Mouse (Mus musculus): ENCODE data around the gene Klhl28. TPM values are rescaled to one million over a fixed set of nuclear protein-coding genes. Genes with fewer than 3 reads are reported as not detected.

Gene Klhl28
- polyA plus RNA-seq, 1 experiment from 2014 or later = 39.7 TPM

DNA sequence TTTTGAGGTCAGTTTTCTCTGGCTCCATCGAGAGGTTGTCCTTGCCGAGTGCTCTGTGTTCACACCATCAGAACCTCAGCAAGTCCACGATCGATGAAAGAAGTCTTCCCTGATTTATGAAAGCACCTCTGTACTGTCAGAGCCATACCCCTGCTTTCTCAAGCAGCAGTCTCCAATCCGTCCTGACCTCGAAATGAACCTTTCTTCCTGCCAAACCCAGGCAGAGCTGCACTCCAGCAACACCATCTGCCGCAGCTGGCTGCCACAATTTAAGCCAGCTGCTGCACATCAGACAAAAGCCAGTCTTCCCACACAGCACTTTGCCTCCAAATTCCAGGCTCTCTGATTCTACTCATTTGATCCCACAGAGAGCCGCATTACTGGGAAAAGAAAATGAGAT, 62.8 kb downstream of the Klhl28 start:
- no peaks in the 10 kb centered on the region for H3K9me3 ChIP-seq (ENCODE audit: control insufficient read depth, low read length)
- 7% methylated on average over 8 of the region's 8 CpGs for WGBS
- H3K9ac ChIP-seq (replicated peaks; ENCODE audit: low read depth, low read length) = no peak overlapping the region
- peak; percentile 88 for ATAC-seq (ENCODE audit: low read depth)
- H3K4me1 ChIP-seq (ENCODE audit: control insufficient read depth, insufficient read depth, low read length) = peaks cover 12% of the 10 kb centered on the region; the same call in 1 of the 2 replicates
- no peak overlapping the region for H3K4me3 ChIP-seq (ENCODE audit: low read depth, low read length)
- H3K27me3 ChIP-seq (ENCODE audit: control insufficient read depth, insufficient read depth, low read length) = no peaks in the 10 kb centered on the region
- H3K4me2 ChIP-seq (ENCODE audit: low read depth, low read length) = 0 out of 2 replicates have a peak overlapping the region, but pooled peaks have one; percentile 11
- peak overlapping the region; percentile 35; the same call in 1 of the 2 replicates for H3K27ac ChIP-seq (ENCODE audit: low read depth, low read length)
- H3K36me3 ChIP-seq (ENCODE audit: control insufficient read depth, insufficient read depth, low read length) = no peaks in the 10 kb centered on the region

DNA sequence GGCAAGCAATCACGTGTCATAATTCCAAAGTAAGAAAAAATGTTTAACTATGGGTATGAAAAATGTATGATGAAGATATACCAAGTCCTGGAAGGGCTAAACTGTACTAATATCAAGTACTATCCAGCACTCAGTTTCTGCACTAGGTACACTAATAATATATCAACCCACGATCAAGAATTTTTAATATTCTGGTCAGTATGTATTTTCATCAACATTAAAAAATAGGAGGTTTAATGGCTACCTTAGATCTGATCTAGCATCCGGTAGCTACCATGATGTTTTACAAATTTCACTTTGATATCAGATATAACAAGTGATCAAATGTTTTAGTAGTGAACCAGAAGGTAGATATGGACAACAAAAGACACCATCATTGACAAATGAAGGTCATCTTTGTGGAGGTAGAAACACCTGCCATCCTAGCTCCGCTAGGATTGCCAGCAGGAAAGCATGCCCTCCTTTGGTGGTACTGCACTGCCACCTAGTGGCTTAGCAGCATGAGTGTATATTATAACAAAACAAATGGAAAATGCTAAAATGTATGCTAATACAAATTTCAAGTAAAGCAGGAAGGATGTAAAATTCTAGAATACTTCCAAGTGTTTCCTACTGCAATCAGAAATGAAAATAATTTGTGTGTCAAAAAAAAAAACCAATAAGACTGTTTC, 68.1 kb downstream of the Klhl28 start:
- no peaks in the 10 kb centered on the region for H3K9me3 ChIP-seq (ENCODE audit: control insufficient read depth, low read length)
- no peaks in the 10 kb centered on the region for H3K36me3 ChIP-seq (ENCODE audit: control insufficient read depth, insufficient read depth, low read length)
- no peak overlapping the region for H3K27ac ChIP-seq (ENCODE audit: low read depth, low read length)
- no peak overlapping the region for H3K4me3 ChIP-seq (ENCODE audit: low read depth, low read length)
- 0 out of 2 replicates have a peak, but pooled peaks cover 2% of the 10 kb centered on the region for H3K4me1 ChIP-seq (ENCODE audit: control insufficient read depth, insufficient read depth, low read length)
- no peak overlapping the region for H3K9ac ChIP-seq (replicated peaks; ENCODE audit: low read depth, low read length)
- no peaks in the 10 kb centered on the region for H3K27me3 ChIP-seq (ENCODE audit: control insufficient read depth, insufficient read depth, low read length)
- ATAC-seq (ENCODE audit: low read depth) = peak; percentile 76; the same call in 1 of the 2 replicates
- H3K4me2 ChIP-seq (ENCODE audit: low read depth, low read length) = no peak overlapping the region
- WGBS = 36% methylated on average over 4 of the region's 4 CpGs

Other genes starting within 250 kb of the Klhl28 start
- 4.4 and 5.1 TPM in 2 replicates for gene Gm527, start 47.6 kb downstream of the Klhl28 start, polyA plus RNA-seq (2014; fragmentation: Nextera tagmentation; extraction: Ambion mirVana)
- 27.8 and 31.7 TPM in 2 replicates for gene Togaram1, start 270 bp upstream of the Klhl28 start, polyA plus RNA-seq (2014; fragmentation: Nextera tagmentation; extraction: Ambion mirVana)
- 61.3 and 64.4 TPM in 2 replicates for gene Prpf39, start 70.8 kb upstream of the Klhl28 start, polyA plus RNA-seq (2014; fragmentation: Nextera tagmentation; extraction: Ambion mirVana)
- 397 and 407 TPM in 2 replicates for gene Fkbp3, start 108.5 kb upstream of the Klhl28 start, polyA plus RNA-seq (2014; fragmentation: Nextera tagmentation; extraction: Ambion mirVana)
- 9.3 and 11.4 TPM in 2 replicates for gene Fancm, start 110.1 kb upstream of the Klhl28 start, polyA plus RNA-seq (2014; fragmentation: Nextera tagmentation; extraction: Ambion mirVana)
- 5.4 and 7.6 TPM in 2 replicates for gene Mis18bp1, start 207.1 kb upstream of the Klhl28 start, polyA plus RNA-seq (2014; fragmentation: Nextera tagmentation; extraction: Ambion mirVana)